Mouse (Mus musculus) bone marrow macrophage, adult 2 months (primary cell): ENCODE data around the gene Slc25a17. TPM values are rescaled to one million over a fixed set of nuclear protein-coding genes. Genes with fewer than 3 reads are reported as not detected.

Experiments used
- H3K27ac ChIP-seq: 2 replicates; pipeline ENCODE4 v1.5.1; 2012; ENCODE audit warnings: low read depth, low read length; ENCODE audit not compliant: insufficient read depth
- H3K4me1 ChIP-seq: 2 replicates; pipeline ENCODE4 v1.6.1; 2012; ENCODE audit warnings: low read length; ENCODE audit not compliant: control insufficient read depth, insufficient read depth
- H3K4me3 ChIP-seq: 2 replicates; pipeline ENCODE4 v1.5.1; 2012; ENCODE audit warnings: mild to moderate bottlenecking, low read length, moderate library complexity; ENCODE audit not compliant: insufficient read depth
- CTCF ChIP-seq: IDR thresholded peaks from 2 replicates; pipeline ENCODE4 v1.5.1; 2012; ENCODE audit warnings: low read depth, mild to moderate bottlenecking, low read length, moderate library complexity
- POLR2A ChIP-seq: IDR thresholded peaks from 2 replicates; pipeline ENCODE4 v1.6.1; 2012; ENCODE audit warnings: mild to moderate bottlenecking, low read depth, low read length, borderline replicate concordance
- polyA plus RNA-seq: library from polyadenylated mRNA; stranded (reverse); fragments of >200 nt; gene quantifications from 2 replicates; pipeline ENCODE4 v1.2.4, GENCODE M21; 2012; ENCODE audit not compliant: missing spikeins, insufficient read depth, insufficient read length

Slc25a17 gene
- polyA plus RNA-seq, 1 experiment, result 38.0 TPM

- TF ChIP-seq CTCF (no peak), POLR2A (no peak)
- peaks cover 30% of the 10 kb centered on the region for H3K4me1 ChIP-seq
- H3K27ac ChIP-seq, result no peak overlapping the region
These were observed 1.7 kb downstream of the Slc25a17 start for GRCm38 (mm10) chr15:81358943-81359342.

GRCm38 (mm10) chr15:81356946-81357345 lies 3.7 kb downstream of the Slc25a17 start:
- Histone ChIP-seq H3K4me1 (peaks cover 25% of the 10 kb centered on the region), H3K4me3 (no peak overlapping the region), H3K27ac (no peak overlapping the region)
- TF ChIP-seq CTCF (no peak), POLR2A (no peak)

More at GRCm38 (mm10) chr15:81358943-81359342, 1.7 kb downstream of the Slc25a17 start:
- no peak overlapping the region for H3K4me3 ChIP-seq

GRCm38 (mm10) chr15:81355146-81355761 lies 5.4 kb downstream of the Slc25a17 start:
- no peak overlapping the region for H3K27ac ChIP-seq
- no peak overlapping the region for H3K4me3 ChIP-seq
- peaks cover 18% of the 10 kb centered on the region for H3K4me1 ChIP-seq
- TF ChIP-seq CTCF (no peak), POLR2A (no peak)

- TF ChIP-seq CTCF (no peak), POLR2A (no peak)
- H3K4me1 ChIP-seq, result peaks cover 12% of the 10 kb centered on the region
These were observed 8.0 kb downstream of the Slc25a17 start for GRCm38 (mm10) chr15:81352638-81353037.

GRCm38 (mm10) chr15:81350401-81350800 lies 10.2 kb downstream of the Slc25a17 start:
- peaks cover 24% of the 10 kb centered on the region for H3K4me1 ChIP-seq
- H3K27ac ChIP-seq, result no peak overlapping the region
- no peak overlapping the region for H3K4me3 ChIP-seq
- TF ChIP-seq CTCF (no peak), POLR2A (no peak)

More at GRCm38 (mm10) chr15:81352638-81353037, 8.0 kb downstream of the Slc25a17 start:
- Histone ChIP-seq H3K4me3 (no peak overlapping the region), H3K27ac (no peak overlapping the region)

GRCm38 (mm10) chr15:81348366-81348765 lies 12.2 kb downstream of the Slc25a17 start:
- no peak overlapping the region for H3K4me3 ChIP-seq
- TF ChIP-seq CTCF, result no peak
- no peak for TF ChIP-seq POLR2A
- H3K4me1 ChIP-seq, result peaks cover 18% of the 10 kb centered on the region
- H3K27ac ChIP-seq, result no peak overlapping the region

GRCm38 (mm10) chr15:81347466-81347865 lies 13.1 kb downstream of the Slc25a17 start:
- TF ChIP-seq POLR2A (no peak), CTCF (no peak)
- Histone ChIP-seq H3K4me1 (peaks cover 18% of the 10 kb centered on the region), H3K4me3 (no peak overlapping the region), H3K27ac (no peak overlapping the region)

- TF ChIP-seq POLR2A (no peak), CTCF (no peak)
- Histone ChIP-seq H3K4me1 (peaks cover 13% of the 10 kb centered on the region), H3K4me3 (no peak overlapping the region), H3K27ac (no peak overlapping the region)
These were observed 19.2 kb downstream of the Slc25a17 start for GRCm38 (mm10) chr15:81341426-81341825.

- TF ChIP-seq POLR2A (no peak), CTCF (no peak)
- no peak overlapping the region for H3K4me3 ChIP-seq
- H3K4me1 ChIP-seq, result peaks cover 5% of the 10 kb centered on the region; the same call in 1 of the 2 replicates
- no peak overlapping the region for H3K27ac ChIP-seq
These were observed 21.5 kb downstream of the Slc25a17 start for GRCm38 (mm10) chr15:81339158-81339557.

GRCm38 (mm10) chr15:81336466-81336865 lies 24.1 kb downstream of the Slc25a17 start:
- peaks cover 4% of the 10 kb centered on the region; the same call in 1 of the 2 replicates for H3K4me1 ChIP-seq
- H3K4me3 ChIP-seq, result no peak overlapping the region
- no peak overlapping the region for H3K27ac ChIP-seq
- no peak for TF ChIP-seq POLR2A
- no peak for TF ChIP-seq CTCF
